Mouse (Mus musculus) embryonic fibroblast, embryonic 13.5 days (primary cell): ENCODE results near the gene Rreb1. TPM values are rescaled to one million over a fixed set of nuclear protein-coding genes. Genes with fewer than 3 reads are reported as not detected.

Experiments
- H3K27ac ChIP-seq: 2 replicates; pipeline ENCODE4 v1.5.1; 2012; ENCODE audit warnings: low read length, control low read depth, inconsistent platforms; ENCODE audit not compliant: insufficient read depth
- H3K4me1 ChIP-seq: 2 replicates; pipeline ENCODE4 v1.6.1; 2011; ENCODE audit warnings: low read length; ENCODE audit not compliant: control insufficient read depth, insufficient read depth
- H3K4me3 ChIP-seq: 2 replicates; pipeline ENCODE4 v1.5.1; 2011; ENCODE audit warnings: mild to moderate bottlenecking, control low read depth, low read length; ENCODE audit not compliant: insufficient read depth
- CTCF ChIP-seq: IDR thresholded peaks from 2 replicates; pipeline ENCODE4 v1.5.1; 2011; ENCODE audit warnings: mild to moderate bottlenecking, control low read depth, low read length, moderate library complexity, borderline replicate concordance; ENCODE audit not compliant: insufficient read depth
- POLR2A ChIP-seq: IDR thresholded peaks from 2 replicates; pipeline ENCODE4 v1.6.1; 2011; ENCODE audit warnings: low read depth, mild to moderate bottlenecking, control low read depth, low read length, moderate library complexity
- polyA plus RNA-seq: library from polyadenylated mRNA; stranded (reverse); fragments of >200 nt; gene quantifications from 2 replicates; pipeline ENCODE4 v1.2.4, GENCODE M21; 2011; ENCODE audit warnings: low read depth; ENCODE audit not compliant: missing spikeins, insufficient read length

The Rreb1 gene
- polyA plus RNA-seq, 1 experiment: 14.1 TPM

- H3K4me1 ChIP-seq: peaks cover 7% of the 10 kb centered on the region; the same call in 1 of the 2 replicates
- no peak for TF ChIP-seq CTCF
- no peak for TF ChIP-seq POLR2A
- H3K4me3 ChIP-seq: no peak overlapping the region
- H3K27ac ChIP-seq: no peak overlapping the region
These were observed 164.7 kb downstream of the Rreb1 start for GRCm38 (mm10) chr13:37942887-37943331.

DNA sequence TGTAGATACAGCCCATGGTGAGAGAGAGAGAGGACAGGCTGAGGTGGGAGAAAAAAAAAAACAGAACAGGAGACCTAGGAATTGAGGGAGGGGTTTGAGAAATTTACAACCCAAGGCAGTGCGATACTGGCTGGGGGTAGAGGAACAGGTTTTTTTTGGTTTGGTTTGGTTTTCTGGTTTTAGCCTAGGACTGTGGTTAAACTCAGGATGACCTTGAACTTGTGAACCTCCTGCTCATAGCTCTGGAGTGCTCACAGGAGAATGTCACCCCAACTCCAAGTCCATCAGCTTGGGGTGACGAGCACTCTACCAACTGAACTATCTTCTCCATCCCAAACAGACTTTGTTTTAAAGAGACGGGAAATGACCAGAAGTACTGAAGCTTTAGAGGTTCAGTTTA is 165.3 kb downstream of the Rreb1 start:
- TF ChIP-seq POLR2A (no peak), CTCF (no peak)
- H3K4me3 ChIP-seq: no peak overlapping the region
- H3K4me1 ChIP-seq: peaks cover 7% of the 10 kb centered on the region; the same call in 1 of the 2 replicates
- H3K27ac ChIP-seq: no peak overlapping the region

GRCm38 (mm10) chr13:37944306-37944705 is 166.1 kb downstream of the Rreb1 start:
- Histone ChIP-seq H3K4me1 (peaks cover 7% of the 10 kb centered on the region; the same call in 1 of the 2 replicates), H3K4me3 (no peak overlapping the region), H3K27ac (no peak overlapping the region)
- TF ChIP-seq POLR2A (no peak), CTCF (no peak)

DNA sequence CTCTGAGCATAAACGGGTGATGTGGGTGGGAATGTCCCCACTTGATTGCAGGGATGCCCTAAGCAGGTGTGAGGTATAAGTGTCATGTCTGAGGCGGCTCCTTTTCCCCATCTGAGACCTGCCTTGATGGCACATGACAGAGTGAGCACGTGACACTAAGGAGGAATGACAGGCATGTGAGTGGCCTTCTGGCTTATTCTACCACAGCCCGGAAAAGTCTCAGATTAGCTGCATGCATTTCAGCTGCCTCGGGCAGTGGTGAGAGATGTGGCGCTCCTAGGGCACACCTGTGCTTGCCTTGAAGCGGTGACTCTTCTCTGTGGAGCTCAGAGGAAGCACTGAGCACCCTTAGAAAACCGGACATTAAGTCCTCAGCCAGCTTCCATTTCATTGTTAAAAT is 167.2 kb downstream of the Rreb1 start:
- Histone ChIP-seq H3K4me1 (peaks cover 7% of the 10 kb centered on the region; the same call in 1 of the 2 replicates), H3K27ac (no peak overlapping the region), H3K4me3 (no peak overlapping the region)
- TF ChIP-seq CTCF: no peak
- TF ChIP-seq POLR2A: no peak

DNA sequence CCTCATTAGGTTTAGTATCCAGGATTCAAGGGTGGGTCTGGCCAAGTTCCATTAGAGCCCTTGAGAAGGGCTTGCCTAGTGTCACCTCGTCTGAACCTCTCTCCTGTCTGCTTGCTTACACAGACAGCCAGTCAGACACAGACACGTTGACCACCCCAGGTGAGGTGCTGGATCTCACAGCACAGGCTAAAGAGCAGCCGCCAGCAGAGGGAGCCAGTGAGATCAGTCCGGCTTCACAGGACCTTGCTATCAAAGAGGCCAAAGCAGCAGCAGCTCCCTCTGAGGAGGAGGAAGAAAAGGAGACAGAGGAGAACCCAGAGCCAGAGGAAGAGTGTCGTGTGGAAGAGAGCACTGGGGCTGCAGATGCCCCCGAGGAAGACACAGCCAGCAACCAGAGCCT is 168.5 kb downstream of the Rreb1 start:
- Histone ChIP-seq H3K4me3 (no peak overlapping the region), H3K4me1 (peaks cover 7% of the 10 kb centered on the region; the same call in 1 of the 2 replicates), H3K27ac (no peak overlapping the region)
- no peak for TF ChIP-seq POLR2A
- peak; percentile 81 for TF ChIP-seq CTCF

DNA sequence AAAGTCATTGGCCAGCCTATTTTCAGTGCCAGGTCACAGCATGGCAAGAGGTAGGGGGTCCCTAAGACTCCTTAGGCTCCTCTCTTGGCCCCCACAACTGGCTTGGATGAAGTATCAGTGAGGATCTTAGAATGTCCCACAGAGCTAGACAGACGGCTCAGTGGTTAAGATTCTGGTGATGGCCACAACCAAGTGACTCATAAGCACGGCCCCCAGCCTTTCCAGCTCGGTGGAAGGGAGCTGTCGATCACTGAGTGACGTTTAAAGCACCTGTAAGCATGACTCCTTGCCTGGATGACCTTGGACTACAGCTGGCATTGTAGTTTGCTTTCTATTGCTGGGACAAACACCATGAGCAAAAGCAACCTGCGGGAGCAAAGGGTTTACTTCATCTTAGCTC is 174.8 kb downstream of the Rreb1 start:
- no peak for TF ChIP-seq CTCF
- TF ChIP-seq POLR2A: no peak

GRCm38 (mm10) chr13:37954318-37954717 is 176.1 kb downstream of the Rreb1 start:
- no peak for TF ChIP-seq CTCF
- no peak for TF ChIP-seq POLR2A
- Histone ChIP-seq H3K4me1 (no peaks in the 10 kb centered on the region), H3K27ac (no peak overlapping the region), H3K4me3 (no peak overlapping the region)

More for the DNA sequence above, 174.8 kb downstream of the Rreb1 start:
- Histone ChIP-seq H3K4me3 (no peak overlapping the region), H3K4me1 (no peaks in the 10 kb centered on the region), H3K27ac (no peak overlapping the region)

- H3K27ac ChIP-seq: no peak overlapping the region
- H3K4me1 ChIP-seq: no peaks in the 10 kb centered on the region
- TF ChIP-seq CTCF (no peak), POLR2A (no peak)
- H3K4me3 ChIP-seq: no peak overlapping the region
These were observed 180.5 kb downstream of the Rreb1 start for GRCm38 (mm10) chr13:37958498-37959238.

- Histone ChIP-seq H3K27ac (no peak overlapping the region), H3K4me3 (no peak overlapping the region), H3K4me1 (peaks cover 5% of the 10 kb centered on the region; the same call in 1 of the 2 replicates)
- TF ChIP-seq CTCF: no peak
- no peak for TF ChIP-seq POLR2A
These were observed 181.2 kb downstream of the Rreb1 start for GRCm38 (mm10) chr13:37959239-37959907.

DNA sequence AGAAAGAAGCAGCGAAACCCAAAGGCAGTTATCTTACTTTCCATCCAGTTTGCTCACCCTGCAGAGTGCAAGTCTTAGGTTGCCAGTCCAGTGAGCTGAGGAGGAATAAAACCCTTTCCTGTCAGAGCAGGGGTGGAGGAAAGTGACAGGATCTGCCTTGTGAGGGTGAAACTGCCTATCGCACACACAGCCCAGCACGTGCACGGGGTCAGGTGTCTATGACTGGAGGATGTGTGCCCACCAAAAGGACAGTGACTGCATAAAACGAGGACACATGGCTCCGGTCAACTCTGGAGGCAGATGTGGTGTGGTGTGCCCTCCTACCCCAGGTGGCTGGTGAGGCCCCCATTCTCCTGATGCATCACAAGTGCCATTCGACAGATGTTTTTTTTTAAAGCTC is 181.7 kb downstream of the Rreb1 start:
- Histone ChIP-seq H3K4me1 (peaks cover 5% of the 10 kb centered on the region; the same call in 1 of the 2 replicates), H3K27ac (no peak overlapping the region), H3K4me3 (no peak overlapping the region)
- TF ChIP-seq CTCF: no peak
- TF ChIP-seq POLR2A: no peak
